Comparison of ENCODE assay signal across 9 mouse cellular contexts in genomic region chr11:102310768-102311695, GRCm38 (mm10). TPM values are rescaled to one million over a fixed set of nuclear protein-coding genes. Genes with fewer than 3 reads are reported as not detected.
DNase-seq lines count a peak whose midpoint lies in the region; ATAC-seq and TF ChIP-seq lines count a peak whose summit lies in the region.
"Had no signal": no experiment of that assay in that cellular context is flagged by ENCODE, and none has a peak within 500 bp of the region (broad histone marks: within the 10 kb centered on the region; RNA-seq: fewer than 3 reads in every experiment).

No protein-coding gene starts in this region.

- no peak overlapping the region for H3K9ac ChIP-seq in hindbrain, embryonic 14.5 days
- peak overlapping the region; percentile 31 for H3K9ac ChIP-seq in limb, embryonic 14.5 days (ENCODE audit: low read depth, low read length, severe bottlenecking)

- H3K4me2 ChIP-seq in hindbrain, embryonic 14.5 days (replicated peaks) = no peak overlapping the region
- no peak overlapping the region for H3K4me2 ChIP-seq in limb, embryonic 14.5 days (replicated peaks; ENCODE audit: low read depth, low read length, severe bottlenecking)

- H3K27ac ChIP-seq in hindbrain, embryonic 10.5 days = peak overlapping the region; percentile 66
- H3K27ac ChIP-seq in hindbrain, embryonic 14.5 days = no peak overlapping the region
- no peak overlapping the region for H3K27ac ChIP-seq in limb, embryonic 14.5 days (replicated peaks; ENCODE audit: low read depth, low read length)
- H3K27ac ChIP-seq: gastrocnemius, adult 2 months had no signal

- H3K36me3 ChIP-seq in hindbrain, embryonic 10.5 days = peaks cover 94% of the 10 kb centered on the region
- H3K36me3 ChIP-seq in hindbrain, embryonic 14.5 days (replicated peaks; ENCODE audit: control insufficient read depth, insufficient read depth) = peaks cover 88% of the 10 kb centered on the region
- peaks cover 99% of the 10 kb centered on the region for H3K36me3 ChIP-seq in E14TG2a.4 (ENCODE audit: insufficient read depth, low read length)
- H3K36me3 ChIP-seq in limb, embryonic 14.5 days (ENCODE audit: control insufficient read depth, insufficient read depth, low read length) = peaks cover 84% of the 10 kb centered on the region

- H3K4me3 ChIP-seq in hindbrain, embryonic 10.5 days = peak overlapping the region; percentile 46; the same call in 1 of the 2 replicates
- H3K4me3 ChIP-seq in hindbrain, embryonic 14.5 days (replicated peaks; ENCODE audit: low read length) = no peak overlapping the region
- peak overlapping the region; percentile 80 for H3K4me3 ChIP-seq in E14TG2a.4 (replicated peaks; ENCODE audit: low read length)
- no peak overlapping the region for H3K4me3 ChIP-seq in limb, embryonic 14.5 days (replicated peaks; ENCODE audit: low read length)
- H3K4me3 ChIP-seq: gastrocnemius, adult 2 months had no signal

- no peak for DNase-seq in hindbrain, embryonic 10.5 days (ENCODE audit: low spot score)
- DNase-seq in hindbrain, embryonic 14.5 days (ENCODE audit: low spot score) = no peak
- DNase-seq in adrenal gland, postnatal 36 days = peak; percentile 48 to 55
- no peak for DNase-seq in limb, embryonic 14.5 days (ENCODE audit: low spot score)
- DNase-seq in right cerebral cortex, adult 2 months (ENCODE audit: low spot score in 2 of 2) = no peak
- no peak for DNase-seq in urinary bladder, postnatal 25 days (ENCODE audit: low spot score)
- no peak for DNase-seq in right cerebral cortex, postnatal 4 days

- TF ChIP-seq CTCF in E14TG2a.4 (conservative IDR thresholded peaks at IDR 0.05; ENCODE audit: low read length) = no peak

- H3K9me3 ChIP-seq in hindbrain, embryonic 10.5 days = no peaks in the 10 kb centered on the region
- no peaks in the 10 kb centered on the region for H3K9me3 ChIP-seq in hindbrain, embryonic 14.5 days (ENCODE audit: control insufficient read depth, low read length)
- H3K9me3 ChIP-seq in E14TG2a.4 (ENCODE audit: low read length) = no peaks in the 10 kb centered on the region
- H3K9me3 ChIP-seq in limb, embryonic 14.5 days (ENCODE audit: control insufficient read depth, low read length) = no peaks in the 10 kb centered on the region

- peaks cover 60% of the 10 kb centered on the region for H3K4me1 ChIP-seq in hindbrain, embryonic 10.5 days (replicated peaks)
- peaks cover 9% of the 10 kb centered on the region; the same call in 1 of the 2 replicates for H3K4me1 ChIP-seq in hindbrain, embryonic 14.5 days (replicated peaks; ENCODE audit: control insufficient read depth, insufficient read depth, low read length)
- peaks cover 98% of the 10 kb centered on the region for H3K4me1 ChIP-seq in E14TG2a.4 (replicated peaks; ENCODE audit: low read depth, low read length)
- peaks cover 17% of the 10 kb centered on the region for H3K4me1 ChIP-seq in limb, embryonic 14.5 days (ENCODE audit: control insufficient read depth, insufficient read depth, low read length)

- WGBS in hindbrain, embryonic 10.5 days = 42% methylated on average over 38 of the region's 38 CpGs
- WGBS in hindbrain, embryonic 14.5 days = 45% methylated on average over 36 of the region's 38 CpGs
- WGBS in limb, embryonic 14.5 days = 51% methylated on average over 26 of the region's 38 CpGs

- no peaks in the 10 kb centered on the region for H3K27me3 ChIP-seq in hindbrain, embryonic 10.5 days (ENCODE audit: insufficient read depth, poor library complexity, severe bottlenecking)
- H3K27me3 ChIP-seq in hindbrain, embryonic 14.5 days (ENCODE audit: control insufficient read depth, insufficient read depth, low read length) = no peaks in the 10 kb centered on the region
- no peaks in the 10 kb centered on the region for H3K27me3 ChIP-seq in E14TG2a.4 (ENCODE audit: insufficient read depth, low read length)
- H3K27me3 ChIP-seq in limb, embryonic 14.5 days (ENCODE audit: control insufficient read depth, insufficient read depth, low read length) = no peaks in the 10 kb centered on the region

- no peak for TF ChIP-seq POLR2A in limb, embryonic 14.5 days (IDR thresholded peaks at IDR 0.05; ENCODE audit: borderline replicate concordance, extremely low read depth, insufficient read depth, insufficient read length)

- no peak for ATAC-seq in hindbrain, embryonic 14.5 days (ENCODE audit: low FRiP score)
- no peak for ATAC-seq in limb, embryonic 14.5 days (ENCODE audit: low FRiP score, low read depth)

RNA-seq across cellular contexts. Expression of gene Ubtf, which starts 8.5 kb away (rescaled TPM):
- 82.6 and 91.7 TPM in 2 replicates for polyA plus RNA-seq in hindbrain, embryonic 10.5 days (2016; fragmentation: Nextera tagmentation; extraction: Ambion mirVana)
- 70.0 and 76.0 TPM in 2 replicates for polyA plus RNA-seq in hindbrain, embryonic 14.5 days (2014; fragmentation: Nextera tagmentation; extraction: Ambion mirVana)
- 100 to 1,000 TPM; 101 to 103 TPM for total RNA-seq in adrenal gland, postnatal 36 days (2021)
- 61.0 and 81.3 TPM in 2 replicates for polyA plus RNA-seq in limb, embryonic 14.5 days (2012; rRNA removed)
- polyA plus RNA-seq in limb, embryonic 14.5 days (2014; fragmentation: Nextera tagmentation; extraction: Ambion mirVana) = 79.7 and 89.4 TPM in 2 replicates

RNA-seq across cellular contexts. Expression of gene Atxn7l3, which starts 14.6 kb away (rescaled TPM):
- 16.8 and 18.7 TPM in 2 replicates for polyA plus RNA-seq in hindbrain, embryonic 10.5 days (2016; fragmentation: Nextera tagmentation; extraction: Ambion mirVana)
- polyA plus RNA-seq in hindbrain, embryonic 14.5 days (2014; fragmentation: Nextera tagmentation; extraction: Ambion mirVana) = 37.3 and 37.5 TPM in 2 replicates
- 10 to 100 TPM; 51.6 to 54.2 TPM for total RNA-seq in adrenal gland, postnatal 36 days (2021)
- 72.1 and 84.0 TPM in 2 replicates for polyA plus RNA-seq in limb, embryonic 14.5 days (2012; rRNA removed)
- 21.0 and 23.1 TPM in 2 replicates for polyA plus RNA-seq in limb, embryonic 14.5 days (2014; fragmentation: Nextera tagmentation; extraction: Ambion mirVana)

RNA-seq across cellular contexts. Expression of gene Tmub2, which starts 26.3 kb away (rescaled TPM):
- polyA plus RNA-seq in hindbrain, embryonic 10.5 days (2016; fragmentation: Nextera tagmentation; extraction: Ambion mirVana) = 52.3 and 69.6 TPM in 2 replicates
- polyA plus RNA-seq in hindbrain, embryonic 14.5 days (2014; fragmentation: Nextera tagmentation; extraction: Ambion mirVana) = 74.3 and 77.8 TPM in 2 replicates
- total RNA-seq in adrenal gland, postnatal 36 days (2021) = 10 to 100 TPM; 47.3 to 60.4 TPM
- 59.9 and 68.6 TPM in 2 replicates for polyA plus RNA-seq in limb, embryonic 14.5 days (2012; rRNA removed)
- 52.6 and 53.5 TPM in 2 replicates for polyA plus RNA-seq in limb, embryonic 14.5 days (2014; fragmentation: Nextera tagmentation; extraction: Ambion mirVana)

RNA-seq across cellular contexts. Expression of gene Asb16, which starts 42.5 kb away (rescaled TPM):
- 0.08 TPM in 1 of 2 replicates, not detected in the other for polyA plus RNA-seq in hindbrain, embryonic 10.5 days (2016; fragmentation: Nextera tagmentation; extraction: Ambion mirVana)
- 0.07 and 0.18 TPM in 2 replicates for polyA plus RNA-seq in hindbrain, embryonic 14.5 days (2014; fragmentation: Nextera tagmentation; extraction: Ambion mirVana)
- total RNA-seq in adrenal gland, postnatal 36 days (2021) = under 1 TPM; 0.10 to 0.30 TPM
- 2.2 and 2.8 TPM in 2 replicates for polyA plus RNA-seq in limb, embryonic 14.5 days (2012; rRNA removed)
- polyA plus RNA-seq in limb, embryonic 14.5 days (2014; fragmentation: Nextera tagmentation; extraction: Ambion mirVana) = 0.25 and 0.48 TPM in 2 replicates

RNA-seq across cellular contexts. Expression of gene Slc4a1, which starts 55.0 kb away (rescaled TPM):
- 35.8 and 38.0 TPM in 2 replicates for polyA plus RNA-seq in hindbrain, embryonic 10.5 days (2016; fragmentation: Nextera tagmentation; extraction: Ambion mirVana)
- polyA plus RNA-seq in hindbrain, embryonic 14.5 days (2014; fragmentation: Nextera tagmentation; extraction: Ambion mirVana) = 1.6 and 3.3 TPM in 2 replicates
- 1 to 10 TPM in 1 of 2 experiments, under 1 TPM in 1; 0.56 to 1.8 TPM for total RNA-seq in adrenal gland, postnatal 36 days (2021)
- polyA plus RNA-seq in limb, embryonic 14.5 days (2012; rRNA removed) = 3.5 and 4.3 TPM in 2 replicates
- 2.8 and 6.6 TPM in 2 replicates for polyA plus RNA-seq in limb, embryonic 14.5 days (2014; fragmentation: Nextera tagmentation; extraction: Ambion mirVana)

Comparison
In these comparisons a context has a peak if more than half of its experiments do, and no peak if none do; other contexts are left out.
1. H3K4me3 ChIP-seq: peak in hindbrain, embryonic 10.5 days (single experiment) and E14TG2a.4 (single experiment); none in hindbrain, embryonic 14.5 days (single experiment) and limb, embryonic 14.5 days (single experiment).
2. DNase-seq: peak in adrenal gland, postnatal 36 days (2 of 2); none in hindbrain, embryonic 10.5 days (single experiment), hindbrain, embryonic 14.5 days (single experiment), limb, embryonic 14.5 days (single experiment), right cerebral cortex, adult 2 months (0 of 2), urinary bladder, postnatal 25 days (single experiment) and right cerebral cortex, postnatal 4 days (single experiment).